Mouse (Mus musculus): ENCODE measurements around the gene Cfap58. TPM values are rescaled to one million over a fixed set of nuclear protein-coding genes. Genes with fewer than 3 reads are reported as not detected.

The Cfap58 gene
- polyA plus RNA-seq, 1 experiment, result 0.05 TPM

DNA sequence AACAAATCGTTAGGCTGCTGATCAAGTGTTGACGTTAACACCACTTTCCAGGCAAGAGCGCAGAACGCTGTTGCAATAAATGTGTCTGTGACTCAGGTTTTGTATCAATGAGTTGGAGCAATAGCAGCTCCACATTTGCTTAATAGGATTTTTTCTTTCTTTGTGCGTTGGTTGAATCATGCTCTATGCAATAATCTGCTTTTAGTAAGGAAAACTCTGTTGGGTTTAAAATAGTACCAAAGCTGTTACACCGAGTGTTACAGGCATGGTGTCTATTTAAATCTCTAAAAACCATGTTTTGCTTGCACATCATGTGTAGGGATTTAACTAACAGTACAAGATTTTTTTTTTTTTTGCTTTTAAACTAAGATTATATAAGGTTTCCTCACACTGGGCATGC lies 1.9 kb downstream of the Cfap58 start:
- no peak for DNase-seq
- no peaks in the 10 kb centered on the region for H3K4me1 ChIP-seq (ENCODE audit: control insufficient read depth, insufficient read depth, low read length)
- no peak overlapping the region for H3K27ac ChIP-seq (ENCODE audit: insufficient read depth, low read depth, low read length)
- H3K27me3 ChIP-seq (replicated peaks; ENCODE audit: control insufficient read depth, insufficient read depth, low read length), result no peaks in the 10 kb centered on the region
- no peaks in the 10 kb centered on the region for H3K36me3 ChIP-seq (ENCODE audit: control insufficient read depth, insufficient read depth, low read length)
- WGBS, result 85% methylated on average over 6 of the region's 6 CpGs
- no peak overlapping the region for H3K4me3 ChIP-seq (ENCODE audit: insufficient read depth, low read depth, low read length)
- TF ChIP-seq POLR2A (IDR thresholded peaks at IDR 0.05; ENCODE audit: low read depth, low read length) (no peak), CTCF (conservative IDR thresholded peaks at IDR 0.05; ENCODE audit: insufficient read depth, insufficient read length, low read depth, low read length) (no peak)

- Histone ChIP-seq H3K27me3 (replicated peaks; ENCODE audit: control insufficient read depth, insufficient read depth, low read length) (no peaks in the 10 kb centered on the region), H3K36me3 (ENCODE audit: control insufficient read depth, insufficient read depth, low read length) (no peaks in the 10 kb centered on the region), H3K27ac (ENCODE audit: insufficient read depth, low read depth, low read length) (no peak overlapping the region), H3K4me1 (ENCODE audit: control insufficient read depth, insufficient read depth, low read length) (no peaks in the 10 kb centered on the region), H3K4me3 (ENCODE audit: insufficient read depth, low read depth, low read length) (no peak overlapping the region)
- WGBS, result 35% methylated on average over 23 of the region's 23 CpGs
- TF ChIP-seq POLR2A (IDR thresholded peaks at IDR 0.05; ENCODE audit: low read depth, low read length) (no peak), CTCF (conservative IDR thresholded peaks at IDR 0.05; ENCODE audit: insufficient read depth, insufficient read length, low read depth, low read length) (no peak)
- no peak for DNase-seq
These were observed 9.5 kb downstream of the Cfap58 start for GRCm38 (mm10) chr19:47946821-47947465.

DNA sequence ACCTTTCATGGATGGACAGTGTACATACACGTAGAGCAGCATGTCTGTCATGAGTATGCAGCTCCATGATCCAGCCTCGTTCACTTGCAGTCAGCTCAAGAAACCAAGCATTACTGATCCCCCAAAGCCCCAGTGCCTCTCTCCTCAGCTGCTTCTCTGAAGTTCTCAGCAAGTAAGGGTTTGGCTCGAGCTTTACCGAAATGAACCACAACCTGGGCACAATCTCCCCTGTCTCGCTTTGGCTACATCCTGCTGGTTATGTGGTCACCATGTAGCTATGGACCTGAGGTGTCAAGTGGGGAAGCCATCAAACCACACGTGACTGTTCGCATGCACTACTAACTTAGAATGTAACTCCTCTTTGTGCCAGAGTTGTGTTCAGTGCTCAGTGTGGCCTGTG lies 13.5 kb downstream of the Cfap58 start:
- Histone ChIP-seq H3K27ac (ENCODE audit: insufficient read depth, low read depth, low read length) (no peak overlapping the region), H3K27me3 (replicated peaks; ENCODE audit: control insufficient read depth, insufficient read depth, low read length) (no peaks in the 10 kb centered on the region), H3K4me3 (ENCODE audit: insufficient read depth, low read depth, low read length) (no peak overlapping the region), H3K36me3 (ENCODE audit: control insufficient read depth, insufficient read depth, low read length) (no peaks in the 10 kb centered on the region), H3K4me1 (ENCODE audit: control insufficient read depth, insufficient read depth, low read length) (no peaks in the 10 kb centered on the region)
- WGBS, result 85% methylated on average over 7 of the region's 7 CpGs
- TF ChIP-seq CTCF (conservative IDR thresholded peaks at IDR 0.05; ENCODE audit: insufficient read depth, insufficient read length, low read depth, low read length) (no peak), POLR2A (IDR thresholded peaks at IDR 0.05; ENCODE audit: low read depth, low read length) (no peak)
- DNase-seq, result no peak

GRCm38 (mm10) chr19:47953169-47953568 lies 15.7 kb downstream of the Cfap58 start:
- Histone ChIP-seq H3K27me3 (replicated peaks; ENCODE audit: control insufficient read depth, insufficient read depth, low read length) (no peaks in the 10 kb centered on the region), H3K4me3 (ENCODE audit: insufficient read depth, low read depth, low read length) (no peak overlapping the region), H3K27ac (ENCODE audit: insufficient read depth, low read depth, low read length) (no peak overlapping the region), H3K36me3 (ENCODE audit: control insufficient read depth, insufficient read depth, low read length) (no peaks in the 10 kb centered on the region), H3K4me1 (ENCODE audit: control insufficient read depth, insufficient read depth, low read length) (no peaks in the 10 kb centered on the region)
- no peak for TF ChIP-seq CTCF (conservative IDR thresholded peaks at IDR 0.05; ENCODE audit: insufficient read depth, insufficient read length, low read depth, low read length)
- no peak for TF ChIP-seq POLR2A (IDR thresholded peaks at IDR 0.05; ENCODE audit: low read depth, low read length)
- 90% methylated on average over 9 of the region's 9 CpGs for WGBS
- no peak for DNase-seq

DNA sequence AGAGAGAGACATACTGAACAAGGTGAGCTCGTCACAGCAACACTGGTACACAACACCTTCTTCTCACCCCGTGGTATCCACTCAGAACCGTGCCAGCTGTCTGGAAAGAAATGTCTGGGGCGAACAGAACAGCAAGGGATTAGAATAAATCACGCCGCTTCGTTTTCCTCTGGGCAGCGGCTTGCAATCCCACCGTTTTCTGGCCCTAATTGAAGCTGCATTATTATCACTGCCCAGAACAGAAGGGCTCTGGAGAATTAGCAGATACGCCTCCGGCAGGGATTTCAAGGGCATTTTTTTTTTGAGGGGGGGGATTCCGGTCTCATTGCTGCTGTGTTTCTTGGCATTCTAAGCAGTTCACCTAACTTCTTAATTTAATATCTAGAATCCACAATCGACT lies 20.7 kb downstream of the Cfap58 start:
- WGBS, result 78% methylated on average over 13 of the region's 13 CpGs
- no peaks in the 10 kb centered on the region for H3K4me1 ChIP-seq (ENCODE audit: control insufficient read depth, insufficient read depth, low read length)
- no peaks in the 10 kb centered on the region for H3K27me3 ChIP-seq (replicated peaks; ENCODE audit: control insufficient read depth, insufficient read depth, low read length)
- H3K27ac ChIP-seq (ENCODE audit: insufficient read depth, low read depth, low read length), result no peak overlapping the region
- no peaks in the 10 kb centered on the region for H3K36me3 ChIP-seq (ENCODE audit: control insufficient read depth, insufficient read depth, low read length)
- TF ChIP-seq POLR2A (IDR thresholded peaks at IDR 0.05; ENCODE audit: low read depth, low read length), result no peak
- no peak for TF ChIP-seq CTCF (conservative IDR thresholded peaks at IDR 0.05; ENCODE audit: insufficient read depth, insufficient read length, low read depth, low read length)
- no peak for DNase-seq
- no peak overlapping the region for H3K4me3 ChIP-seq (ENCODE audit: insufficient read depth, low read depth, low read length)

DNA sequence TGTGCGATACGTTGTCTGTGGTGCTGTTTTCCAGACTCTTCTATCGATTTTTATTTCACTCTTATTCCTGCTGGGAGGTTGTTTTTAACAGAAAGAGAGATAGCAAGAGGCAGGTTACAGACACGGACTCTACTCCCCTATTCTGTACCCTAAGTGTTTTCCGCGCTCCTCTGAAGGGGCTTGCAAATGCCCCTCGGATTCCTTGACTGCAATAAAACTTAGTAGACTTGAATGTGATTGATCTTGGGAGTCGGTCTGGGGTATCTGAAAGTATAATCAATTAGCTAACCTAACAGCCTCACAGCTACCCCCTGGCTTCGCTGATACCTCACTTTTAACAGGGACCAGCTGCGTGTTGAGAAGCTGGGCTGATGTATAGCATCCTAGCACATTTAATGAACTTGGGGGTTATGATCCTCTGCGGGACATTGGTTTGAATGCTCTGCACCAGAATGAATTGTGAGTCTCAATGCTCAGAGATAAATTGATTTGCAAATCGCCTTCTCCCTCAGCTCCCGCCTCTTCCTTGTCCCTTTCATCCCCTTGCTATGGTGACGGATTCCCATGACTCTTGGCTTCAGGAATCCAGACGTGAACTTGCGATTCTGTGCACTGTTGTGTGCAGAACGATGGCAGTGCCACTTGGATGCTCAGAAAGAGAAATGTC lies 31.7 kb downstream of the Cfap58 start:
- H3K27me3 ChIP-seq (replicated peaks; ENCODE audit: control insufficient read depth, insufficient read depth, low read length), result no peaks in the 10 kb centered on the region
- no peaks in the 10 kb centered on the region for H3K36me3 ChIP-seq (ENCODE audit: control insufficient read depth, insufficient read depth, low read length)
- no peak overlapping the region for H3K27ac ChIP-seq (ENCODE audit: insufficient read depth, low read depth, low read length)
- DNase-seq, result no peak
- WGBS, result 41% methylated on average over 17 of the region's 17 CpGs
- no peaks in the 10 kb centered on the region for H3K4me1 ChIP-seq (ENCODE audit: control insufficient read depth, insufficient read depth, low read length)
- no peak overlapping the region for H3K4me3 ChIP-seq (ENCODE audit: insufficient read depth, low read depth, low read length)
- TF ChIP-seq CTCF (conservative IDR thresholded peaks at IDR 0.05; ENCODE audit: insufficient read depth, insufficient read length, low read depth, low read length) (no peak), POLR2A (IDR thresholded peaks at IDR 0.05; ENCODE audit: low read depth, low read length) (no peak)

GRCm38 (mm10) chr19:47971066-47971465 lies 33.6 kb downstream of the Cfap58 start:
- H3K27ac ChIP-seq (ENCODE audit: insufficient read depth, low read depth, low read length), result no peak overlapping the region
- H3K4me1 ChIP-seq (ENCODE audit: control insufficient read depth, insufficient read depth, low read length), result no peaks in the 10 kb centered on the region
- 42% methylated on average over 8 of the region's 8 CpGs for WGBS
- TF ChIP-seq POLR2A (IDR thresholded peaks at IDR 0.05; ENCODE audit: low read depth, low read length) (no peak), CTCF (conservative IDR thresholded peaks at IDR 0.05; ENCODE audit: insufficient read depth, insufficient read length, low read depth, low read length) (no peak)
- peak; percentile 53 for DNase-seq
- H3K4me3 ChIP-seq (ENCODE audit: insufficient read depth, low read depth, low read length), result no peak overlapping the region
- no peaks in the 10 kb centered on the region for H3K36me3 ChIP-seq (ENCODE audit: control insufficient read depth, insufficient read depth, low read length)
- no peaks in the 10 kb centered on the region for H3K27me3 ChIP-seq (replicated peaks; ENCODE audit: control insufficient read depth, insufficient read depth, low read length)
